Mouse (Mus musculus) MEL (cell line): ENCODE results near the gene Gm40193.

Experiments
- GATA1 ChIP-seq: IDR thresholded peaks from 2 replicates; pipeline ENCODE4 v1.6.1; 2011; ENCODE audit warnings: low read depth, low read length, improper control_type of control experiment
- MYC ChIP-seq: IDR thresholded peaks from 2 replicates; pipeline ENCODE4 v1.6.1; 2011; ENCODE audit warnings: low read depth, mild to moderate bottlenecking, low read length, improper control_type of control experiment, moderate library complexity
- POLR2A ChIP-seq, 2 experiments: IDR thresholded peaks; 2 replicates each; pipeline ENCODE4 v1.6.1; 2011 to 2012; ENCODE audit warnings: low read length in 2 of 2, mild to moderate bottlenecking in 2 of 2, control low read depth in 1 of 2, improper control_type of control experiment in 1 of 2, low read depth in 1 of 2, moderate library complexity in 1 of 2; ENCODE audit not compliant: control insufficient read depth in 1 of 2, insufficient read depth in 1 of 2, poor library complexity in 1 of 2
- ZC3H11A ChIP-seq: IDR thresholded peaks from 2 replicates; pipeline ENCODE4 v1.6.1; 2012; ENCODE audit warnings: low read depth, mild to moderate bottlenecking, inconsistent platforms, low read length, improper control_type of control experiment

DNA sequence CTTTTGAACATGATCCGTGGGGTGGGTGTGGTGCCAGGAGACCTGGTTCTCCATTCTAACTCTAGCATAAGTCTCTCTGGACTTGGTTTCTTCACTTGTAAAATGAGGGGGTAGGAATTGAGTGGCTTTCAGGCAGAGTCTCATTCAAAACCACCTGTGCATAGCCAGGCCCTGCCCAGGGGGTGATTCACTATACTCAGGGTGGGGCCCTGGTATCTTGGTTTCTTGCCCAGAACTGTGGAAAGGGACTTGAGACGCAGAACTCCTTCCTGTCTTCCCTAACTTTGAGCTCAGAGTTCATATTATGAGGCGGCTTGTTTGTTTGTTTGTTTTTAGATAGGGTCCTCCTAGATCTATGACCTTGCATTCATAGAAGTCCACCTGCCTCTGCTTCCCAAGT, 44.5 kb upstream of the Gm40193 start:
- no peak for TF ChIP-seq MYC
- TF ChIP-seq ZC3H11A, result no peak
- TF ChIP-seq POLR2A (IDR thresholded peaks at IDR 0.05; ENCODE audit: control insufficient read depth in 1 of 2, insufficient read depth in 1 of 2, low read depth in 1 of 2, low read length in 2 of 2, poor library complexity in 1 of 2), result no peak
- no peak for TF ChIP-seq GATA1
